Mouse (Mus musculus) hematopoietic multipotent progenitor cell, adult 10-12 weeks (in vitro differentiated cells): ENCODE results near the gene Fam83f. TPM values are rescaled to one million over a fixed set of nuclear protein-coding genes. Genes with fewer than 3 reads are reported as not detected.

Source experiments
- polyA plus RNA-seq: library from polyadenylated mRNA; stranded (reverse); fragments of >175 nt; gene quantifications from 2 replicates; pipeline ENCODE4 v1.2.3, GENCODE M21; 2012; ENCODE audit warnings: low replicate concordance

Fam83f gene
- polyA plus RNA-seq, result 0.47 and 1.9 TPM in 2 replicates

DNA sequence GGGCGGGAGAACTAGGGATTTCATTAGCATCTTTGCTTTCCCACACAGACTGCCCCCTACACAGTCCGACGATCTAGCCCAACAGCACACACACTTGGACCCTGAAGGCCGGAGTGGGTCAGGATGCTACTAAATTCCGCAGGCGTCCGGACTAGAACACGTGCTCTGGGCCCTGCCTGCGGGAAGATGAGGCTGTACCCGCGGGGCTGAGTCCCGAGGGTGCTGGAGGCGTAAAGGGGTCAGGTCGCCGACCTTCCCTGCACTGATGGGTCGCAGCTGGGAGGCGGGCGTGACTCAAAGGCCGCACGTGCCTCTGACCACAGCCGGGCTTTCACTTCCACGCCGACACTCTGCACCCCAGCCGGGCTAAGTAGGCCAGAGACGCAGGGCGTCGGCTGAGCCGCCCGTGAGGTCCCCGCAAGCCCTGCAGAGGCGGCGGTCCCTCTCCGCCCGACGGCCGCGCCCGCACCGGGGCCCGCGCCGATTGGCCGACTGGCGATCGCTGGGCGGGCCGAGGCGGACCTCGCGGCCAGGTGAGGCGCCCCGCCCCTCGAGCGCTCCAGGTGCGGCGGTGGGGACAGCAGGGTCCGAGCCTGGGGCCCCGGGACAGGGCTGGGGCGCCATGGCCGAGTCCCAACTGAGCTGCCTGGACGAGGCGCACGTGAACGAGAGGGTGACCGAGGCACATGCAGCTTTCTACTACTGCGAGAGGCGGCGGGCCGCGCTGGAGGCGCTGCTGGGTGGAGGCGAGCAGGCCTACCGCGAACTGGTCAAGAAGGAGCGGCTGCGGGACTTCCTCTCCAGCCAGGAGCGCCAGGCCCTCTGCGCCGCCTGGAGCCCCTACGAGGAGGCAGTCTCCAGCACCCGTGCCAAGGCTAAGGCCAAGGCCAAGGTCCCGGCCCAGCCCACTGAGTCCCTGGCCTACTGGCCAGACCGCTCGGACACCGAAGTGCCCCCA lies at the start of gene Fam83f:
Gene Fam83f (plus strand): TSS at position 553 of the 958 bp plus-strand sequence.

DNA sequence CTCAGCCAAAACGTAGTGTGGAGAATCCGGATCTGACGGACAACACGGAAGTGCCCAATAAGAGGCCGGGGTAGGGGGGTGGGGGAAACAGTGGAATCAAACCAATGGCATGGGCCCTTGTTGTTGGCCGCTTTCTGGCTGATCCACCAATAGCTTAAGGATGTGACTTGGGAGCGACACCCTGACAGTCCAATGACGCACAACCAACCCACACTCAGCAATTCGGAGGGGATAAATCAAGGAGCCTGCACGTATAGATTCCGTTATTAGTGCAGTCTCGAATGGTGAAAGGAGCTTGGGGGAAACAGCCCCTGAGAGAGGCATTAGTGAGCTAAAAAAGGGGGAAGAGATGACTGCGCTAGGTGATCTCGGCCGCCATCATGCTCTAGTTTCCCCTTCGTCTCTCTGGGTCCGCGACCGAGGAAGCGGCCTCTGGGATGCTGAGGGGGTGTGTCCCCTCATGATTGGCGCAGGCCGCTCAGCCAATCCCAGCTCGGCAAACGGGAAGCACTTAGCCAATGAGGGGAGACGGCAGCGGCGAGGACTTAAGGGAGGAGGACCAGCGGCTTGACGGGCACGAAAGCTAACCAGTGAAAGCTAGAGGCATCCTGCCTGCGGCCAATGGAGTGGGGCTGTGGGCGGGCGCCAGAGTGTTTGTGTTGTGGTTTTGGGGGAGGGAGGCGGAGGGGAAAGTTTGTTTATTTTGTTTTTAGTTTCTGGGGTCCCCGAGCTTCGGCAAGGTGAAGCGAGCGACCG lies 39.1 kb downstream of the Fam83f start, which contains the start of gene Tnrc6b:
Gene Tnrc6b (plus strand): TSS at position 706 of the 756 bp plus-strand sequence.

Other genes with a start within 250 kb of the Fam83f start
- gene Enthd1, start 106.7 kb upstream of the Fam83f start, polyA plus RNA-seq, result 0.04 and 0.12 TPM in 2 replicates
- 151 and 254 TPM in 2 replicates for gene Grap2, start 99.3 kb upstream of the Fam83f start, polyA plus RNA-seq
- 45.6 and 73.8 TPM in 2 replicates for gene Tnrc6b, start 39.5 kb downstream of the Fam83f start, polyA plus RNA-seq